Mouse (Mus musculus) MEL (cell line): ENCODE measurements around the gene Kcnh4. TPM values are rescaled to one million over a fixed set of nuclear protein-coding genes. Genes with fewer than 3 reads are reported as not detected.
A peak's percentile ranks its signal among the peaks of the same experiment; 100 is the strongest.

Source experiments
- DNase-seq: peaks from one replicate; pipeline ENCODE4 v3.0.0; 2011; ENCODE audit warnings: low read depth, low spot score
- H3K27ac ChIP-seq: 2 replicates; pipeline ENCODE4 v1.5.1; 2012; ENCODE audit warnings: low read depth, mild to moderate bottlenecking, control low read depth, low read length, moderate library complexity; ENCODE audit not compliant: control insufficient read depth
- H3K27me3 ChIP-seq, 2 experiments: fragments of 150-350 bp in 1 of 2; sonication (generic) in 1 of 2; 2 replicates each; pipeline ENCODE4 v1.6.1; 2012; ENCODE audit warnings: low read length in 2 of 2, mild to moderate bottlenecking in 2 of 2, improper control_type of control experiment in 1 of 2, moderate library complexity in 1 of 2; ENCODE audit not compliant: insufficient read depth in 2 of 2, control insufficient read depth in 1 of 2
- H3K36me3 ChIP-seq, 2 experiments: 2 replicates each; pipeline ENCODE4 v1.6.1; 2012 to 2014; ENCODE audit warnings: low read length in 2 of 2, improper control_type of control experiment in 1 of 2, inconsistent platforms in 1 of 2, mild to moderate bottlenecking in 1 of 2; ENCODE audit not compliant: insufficient read depth in 2 of 2, control insufficient read depth in 1 of 2
- H3K4me1 ChIP-seq, 2 experiments: fragments of 150-350 bp in 1 of 2; sonication (generic) in 1 of 2; 2 replicates each; pipeline ENCODE4 v1.6.1; 2012; ENCODE audit warnings: low read length in 2 of 2, improper control_type of control experiment in 1 of 2, mild to moderate bottlenecking in 1 of 2; ENCODE audit not compliant: insufficient read depth in 2 of 2, control insufficient read depth in 1 of 2
- H3K4me3 ChIP-seq, 2 experiments: fragments of 150-350 bp in 1 of 2; sonication (generic) in 1 of 2; 2 replicates each; pipeline ENCODE4 v1.5.1; 2012; ENCODE audit warnings: low read depth in 2 of 2, low read length in 2 of 2, mild to moderate bottlenecking in 2 of 2, moderate library complexity in 2 of 2, control low read depth in 1 of 2, improper control_type of control experiment in 1 of 2; ENCODE audit not compliant: control insufficient read depth in 1 of 2, insufficient read depth in 1 of 2
- H3K79me2 ChIP-seq: 2 replicates; pipeline ENCODE4 v1.6.1; 2012; ENCODE audit warnings: mild to moderate bottlenecking, low read length, moderate library complexity; ENCODE audit not compliant: control insufficient read depth, poor library complexity, insufficient read depth
- H3K9ac ChIP-seq: 2 replicates; pipeline ENCODE4 v1.6.1; 2012; ENCODE audit warnings: low read depth, mild to moderate bottlenecking, control low read depth, low read length, moderate library complexity; ENCODE audit not compliant: control insufficient read depth, poor library complexity, severe bottlenecking
- H3K9me3 ChIP-seq: fragments of 150-350 bp; sonication (generic); replicated peaks from 2 replicates; pipeline ENCODE4 v1.6.1; 2012; ENCODE audit warnings: mild to moderate bottlenecking, low read length, improper control_type of control experiment, moderate library complexity; ENCODE audit not compliant: insufficient read depth
- BHLHE40 ChIP-seq: IDR thresholded peaks from 2 replicates; pipeline ENCODE4 v1.6.1; 2012; ENCODE audit warnings: low read depth, mild to moderate bottlenecking, inconsistent platforms, low read length, improper control_type of control experiment, borderline replicate concordance
- ELF1 ChIP-seq: IDR thresholded peaks from 2 replicates; pipeline ENCODE4 v1.6.1; 2014; ENCODE audit warnings: low read depth, mild to moderate bottlenecking, inconsistent platforms, low read length, improper control_type of control experiment, moderate library complexity
- EP300 ChIP-seq, 2 experiments: IDR thresholded peaks; 2 replicates each; pipeline ENCODE4 v1.6.1; 2011; ENCODE audit warnings: improper control_type of control experiment in 2 of 2, low read length in 2 of 2, low read depth in 1 of 2, mild to moderate bottlenecking in 1 of 2
- HCFC1 ChIP-seq: IDR thresholded peaks from 2 replicates; pipeline ENCODE4 v1.6.1; 2012; ENCODE audit warnings: low read depth, mild to moderate bottlenecking, inconsistent platforms, low read length, improper control_type of control experiment, moderate library complexity
- KAT2A ChIP-seq: conservative IDR thresholded peaks from 2 replicates; pipeline ENCODE4 v1.6.1; 2012; ENCODE audit warnings: low read depth, low read length, improper control_type of control experiment, inconsistent platforms
- MAZ ChIP-seq: IDR thresholded peaks from 2 replicates; pipeline ENCODE4 v1.6.1; 2012; ENCODE audit warnings: low read depth, mild to moderate bottlenecking, inconsistent platforms, low read length, improper control_type of control experiment
- MEF2A ChIP-seq: IDR thresholded peaks from 2 replicates; pipeline ENCODE4 v1.6.1; 2014; ENCODE audit warnings: low read depth, mild to moderate bottlenecking, inconsistent platforms, low read length, improper control_type of control experiment; ENCODE audit not compliant: poor library complexity, insufficient replicate concordance, severe bottlenecking; ENCODE audit errors: extremely low read depth
- MXI1 ChIP-seq: IDR thresholded peaks from 2 replicates; pipeline ENCODE4 v1.6.1; 2011; ENCODE audit warnings: mild to moderate bottlenecking, low read depth, low read length, improper control_type of control experiment
- MYB ChIP-seq: IDR thresholded peaks from 2 replicates; pipeline ENCODE4 v1.6.1; 2011; ENCODE audit warnings: mild to moderate bottlenecking, low read depth, low read length, improper control_type of control experiment
- MYC ChIP-seq: IDR thresholded peaks from 2 replicates; pipeline ENCODE4 v1.6.1; 2011; ENCODE audit warnings: low read depth, mild to moderate bottlenecking, low read length, improper control_type of control experiment, moderate library complexity
- NELFE ChIP-seq: IDR thresholded peaks from 2 replicates; pipeline ENCODE4 v1.6.1; 2011; ENCODE audit warnings: low read depth, low read length, improper control_type of control experiment
- POLR2A ChIP-seq, 2 experiments: IDR thresholded peaks; 2 replicates each; pipeline ENCODE4 v1.6.1; 2011 to 2012; ENCODE audit warnings: low read length in 2 of 2, mild to moderate bottlenecking in 2 of 2, control low read depth in 1 of 2, improper control_type of control experiment in 1 of 2, low read depth in 1 of 2, moderate library complexity in 1 of 2; ENCODE audit not compliant: control insufficient read depth in 1 of 2, insufficient read depth in 1 of 2, poor library complexity in 1 of 2
- RAD21 ChIP-seq: IDR thresholded peaks from 2 replicates; pipeline ENCODE4 v1.6.1; 2011; ENCODE audit warnings: mild to moderate bottlenecking, low read depth, low read length, improper control_type of control experiment
- SIN3A ChIP-seq: IDR thresholded peaks from 2 replicates; pipeline ENCODE4 v1.6.1; 2012; ENCODE audit warnings: low read length, improper control_type of control experiment, inconsistent platforms
- TAL1 ChIP-seq: IDR thresholded peaks from 2 replicates; pipeline ENCODE4 v1.6.1; 2012; ENCODE audit warnings: mild to moderate bottlenecking, inconsistent platforms, low read length, moderate library complexity, mixed read lengths
- TCF12 ChIP-seq: IDR thresholded peaks from 2 replicates; pipeline ENCODE4 v1.6.1; 2014; ENCODE audit warnings: low read depth, mild to moderate bottlenecking, inconsistent platforms, low read length, improper control_type of control experiment, moderate library complexity
- USF1 ChIP-seq: IDR thresholded peaks from 2 replicates; pipeline ENCODE4 v1.6.1; 2014; ENCODE audit warnings: low read depth, mild to moderate bottlenecking, inconsistent platforms, low read length, improper control_type of control experiment, moderate library complexity
- ZC3H11A ChIP-seq: IDR thresholded peaks from 2 replicates; pipeline ENCODE4 v1.6.1; 2012; ENCODE audit warnings: low read depth, mild to moderate bottlenecking, inconsistent platforms, low read length, improper control_type of control experiment
- ZKSCAN1 ChIP-seq: IDR thresholded peaks from 2 replicates; pipeline ENCODE4 v1.6.1; 2012; ENCODE audit warnings: low read depth, mild to moderate bottlenecking, inconsistent platforms, low read length, improper control_type of control experiment, moderate library complexity
- ZMIZ1 ChIP-seq: IDR thresholded peaks from 2 replicates; pipeline ENCODE4 v1.6.1; 2012; ENCODE audit warnings: low read depth, mild to moderate bottlenecking, inconsistent platforms, low read length, improper control_type of control experiment, moderate library complexity
- polyA plus RNA-seq, 2 experiments: library from polyadenylated mRNA; stranded (reverse) in 1 of 2; unstranded in 1 of 2; fragments of >175 nt in 1 of 2; fragments of >200 nt in 1 of 2; gene quantifications; 2 replicates each; pipeline versions ENCODE4 v1.2.1 to v1.2.4; 2012; ENCODE audit warnings: low replicate concordance in 2 of 2, low read depth in 1 of 2; ENCODE audit not compliant: insufficient read length in 2 of 2, insufficient read depth in 1 of 2, missing spikeins in 1 of 2
- total RNA-seq: library from RNA; depleted of rRNA; stranded (reverse); fragments of 300-350 nt; gene quantifications from 2 replicates; pipeline ENCODE4 v1.2.3, GENCODE M21; 2012

The Kcnh4 gene
- total and polyA plus RNA-seq, 3 experiments: 0.04 to 0.08 TPM; not detected in 1

- Histone ChIP-seq H3K36me3 (no peaks in the 10 kb centered on the region), H3K4me1 (peaks cover 0 to 5% of the 10 kb centered on the region in 2 experiments; a peak in 2 of 4 replicates)
- peak; percentile 95 for DNase-seq
- TF ChIP-seq MEF2A (no peak), SIN3A (peak; percentile 100), EP300 (IDR thresholded peaks at IDR 0.05; ENCODE audit: low read depth in 1 of 2, low read length in 2 of 2) (0 out of 4 replicates have a peak, but pooled peaks of 1 of the 2 experiments have one; percentile 18), ZKSCAN1 (no peak), ELF1 (peak; percentile 77), TAL1 (no peak), ZC3H11A (no peak), KAT2A (no peak; the same call in 1 of the 2 replicates), ZMIZ1 (0 out of 2 replicates have a peak, but pooled peaks have one; percentile 11), USF1 (no peak), MAZ (peak; percentile 90), BHLHE40 (no peak), POLR2A (IDR thresholded peaks at IDR 0.05; ENCODE audit: control insufficient read depth in 1 of 2, insufficient read depth in 1 of 2, low read depth in 1 of 2, low read length in 2 of 2, poor library complexity in 1 of 2) (peak in 1 of 2 experiments; percentile 69; a peak in 2 of 4 replicates), MYB (no peak), NELFE (peak; percentile 34; the same call in 1 of the 2 replicates), MYC (peak; percentile 38; the same call in 1 of the 2 replicates), RAD21 (no peak), TCF12 (0 out of 2 replicates have a peak, but pooled peaks have one; percentile 9), MXI1 (peak; percentile 77), HCFC1 (peak; percentile 89)
- TF ChIP-seq, all 39 proteins: peak for 11
- Histone ChIP-seq H3K27me3 (no peaks in the 10 kb centered on the region), H3K4me3 (peak within 1 kb of the TSS; percentile 76 to 98), H3K27ac (peak within 1 kb of the TSS; percentile 43), H3K9ac (peak within 1 kb of the TSS; percentile 75), H3K9me3 (no peaks in the 10 kb centered on the region), H3K79me2 (no peaks in the 10 kb centered on the region; the same call in 1 of the 2 replicates)
Measured at GRCm38 (mm10) chr11:100770646-100771408, 11.1 kb upstream of the Kcnh4 start, which contains the start of gene Ghdc. Gene Ghdc, minus strand, starts transcription at chr11:100770957.
